Comparison of ENCODE assay signal across 17 mouse cellular contexts in genomic region chr4:103180300-103180888, GRCm38 (mm10). TPM values are rescaled to one million over a fixed set of nuclear protein-coding genes. Genes with fewer than 3 reads are reported as not detected.
A peak's percentile ranks its signal among the peaks of the same experiment; 100 is the strongest.
DNase-seq lines count a peak whose midpoint lies in the region; ATAC-seq lines count a peak whose summit lies in the region.
"Had no signal": no experiment of that assay in that cellular context is flagged by ENCODE, and none has a peak within 500 bp of the region (broad histone marks: within the 10 kb centered on the region; RNA-seq: fewer than 3 reads in every experiment).

No protein-coding gene starts in this region.

- 85% methylated on average over 8 of the region's 8 CpGs for WGBS in heart, embryonic 10.5 days
- WGBS in neural tube, embryonic 11.5 days = 52% methylated on average over 8 of the region's 8 CpGs
- WGBS in neural tube, embryonic 13.5 days = 24% methylated on average over 8 of the region's 8 CpGs

- no peaks in the 10 kb centered on the region for H3K9me3 ChIP-seq in heart, embryonic 10.5 days
- no peaks in the 10 kb centered on the region for H3K9me3 ChIP-seq in neural tube, embryonic 11.5 days (ENCODE audit: control insufficient read depth, low read length)
- no peaks in the 10 kb centered on the region for H3K9me3 ChIP-seq in neural tube, embryonic 13.5 days
- H3K9me3 ChIP-seq: heart, embryonic 13.5 days; limb, embryonic 13.5 days; midbrain, embryonic 15.5 days had no signal

- H3K36me3 ChIP-seq in heart, embryonic 10.5 days = peaks cover 32% of the 10 kb centered on the region
- no peaks in the 10 kb centered on the region for H3K36me3 ChIP-seq in neural tube, embryonic 11.5 days (ENCODE audit: control insufficient read depth, insufficient read depth, low read length)
- peaks cover 35% of the 10 kb centered on the region for H3K36me3 ChIP-seq in neural tube, embryonic 13.5 days

- H3K4me3 ChIP-seq in heart, embryonic 10.5 days = no peak overlapping the region
- H3K4me3 ChIP-seq in neural tube, embryonic 11.5 days (ENCODE audit: low read depth, low read length) = no peak overlapping the region
- no peak overlapping the region for H3K4me3 ChIP-seq in neural tube, embryonic 13.5 days
- H3K4me3 ChIP-seq: heart, embryonic 13.5 days; limb, embryonic 13.5 days; midbrain, embryonic 15.5 days had no signal

- no peak overlapping the region for H3K27ac ChIP-seq in heart, embryonic 10.5 days
- H3K27ac ChIP-seq in neural tube, embryonic 11.5 days (ENCODE audit: low read depth, low read length) = no peak overlapping the region
- peak overlapping the region; percentile 33 for H3K27ac ChIP-seq in neural tube, embryonic 13.5 days (replicated peaks)
- H3K27ac ChIP-seq: limb, embryonic 13.5 days; midbrain, embryonic 15.5 days had no signal

- H3K4me1 ChIP-seq in heart, embryonic 10.5 days = peaks cover 18% of the 10 kb centered on the region
- H3K4me1 ChIP-seq in neural tube, embryonic 11.5 days (ENCODE audit: control insufficient read depth, insufficient read depth, low read length) = peaks cover 8% of the 10 kb centered on the region; the same call in 1 of the 2 replicates
- peaks cover 35% of the 10 kb centered on the region for H3K4me1 ChIP-seq in neural tube, embryonic 13.5 days (replicated peaks)
- H3K4me1 ChIP-seq: midbrain, embryonic 15.5 days had no signal

- DNase-seq in heart, embryonic 10.5 days (ENCODE audit: low spot score) = peak; percentile 36
- no peak for DNase-seq in heart, adult 18-20 months
- peak; percentile 43 for DNase-seq in neural tube, embryonic 11.5 days (ENCODE audit: low spot score)
- DNase-seq in neural tube, embryonic 10.5 days (ENCODE audit: extremely low spot score, low spot score) = no peak
- DNase-seq in cerebellum, adult 8-10 months = no peak
- no peak for DNase-seq in right cerebral cortex, postnatal 10 days (ENCODE audit: low spot score in 2 of 2)
- DNase-seq: gastrocnemius, postnatal 10 days; kidney, adult 8-10 months; liver, postnatal 0 days; lung, postnatal 4 days; right cerebral cortex, postnatal 14 days; thymus, postnatal 25 days had no signal

- H3K9ac ChIP-seq in neural tube, embryonic 11.5 days (ENCODE audit: low read length) = no peak overlapping the region
- no peak overlapping the region for H3K9ac ChIP-seq in neural tube, embryonic 13.5 days
- H3K9ac ChIP-seq: heart, embryonic 13.5 days; limb, embryonic 13.5 days; liver, postnatal 0 days; midbrain, embryonic 15.5 days had no signal

- no peak overlapping the region for H3K4me2 ChIP-seq in neural tube, embryonic 11.5 days (ENCODE audit: low read depth)
- H3K4me2 ChIP-seq in neural tube, embryonic 13.5 days = no peak overlapping the region
- H3K4me2 ChIP-seq: heart, embryonic 13.5 days; limb, embryonic 13.5 days; midbrain, embryonic 15.5 days had no signal

- peak; percentile 75 for ATAC-seq in neural tube, embryonic 11.5 days (ENCODE audit: insufficient read depth, low FRiP score, low TSS enrichment)
- peak; percentile 74 for ATAC-seq in neural tube, embryonic 13.5 days (ENCODE audit: low read depth)
- ATAC-seq: activated CD4-positive, CD25-positive, alpha-beta regulatory T cell, adult 4 months; liver, postnatal 0 days; midbrain, embryonic 15.5 days had no signal

- no peaks in the 10 kb centered on the region for H3K27me3 ChIP-seq in heart, embryonic 10.5 days (ENCODE audit: insufficient read depth, poor library complexity, severe bottlenecking)
- H3K27me3 ChIP-seq in neural tube, embryonic 11.5 days (ENCODE audit: control insufficient read depth, insufficient read depth, low read length) = no peaks in the 10 kb centered on the region
- H3K27me3 ChIP-seq in neural tube, embryonic 13.5 days = no peaks in the 10 kb centered on the region
- H3K27me3 ChIP-seq: heart, embryonic 13.5 days; limb, embryonic 13.5 days; midbrain, embryonic 15.5 days had no signal

RNA-seq across cellular contexts. Expression of gene Slc35d1, which starts 34.6 kb away (rescaled TPM):
- 7.5 and 9.3 TPM in 2 replicates for polyA plus RNA-seq in heart, embryonic 10.5 days (2016; fragmentation: Nextera tagmentation; extraction: Ambion mirVana)
- total RNA-seq in heart, adult 18-20 months (2021) = 1 to 10 TPM; 5.8 to 8.6 TPM
- 12.0 TPM in 2 replicates for polyA plus RNA-seq in neural tube, embryonic 11.5 days (2014; fragmentation: Nextera tagmentation; extraction: Ambion mirVana)
- polyA plus RNA-seq in neural tube, embryonic 13.5 days (2015; fragmentation: Nextera tagmentation; extraction: Ambion mirVana) = 7.1 and 8.3 TPM in 2 replicates

Comparison
In these comparisons a context has a peak if more than half of its experiments do, and no peak if none do; other contexts are left out.
1. DNase-seq: peak in heart, embryonic 10.5 days (single experiment) and neural tube, embryonic 11.5 days (single experiment); none in heart, adult 18-20 months (0 of 2), neural tube, embryonic 10.5 days (single experiment), cerebellum, adult 8-10 months (single experiment) and right cerebral cortex, postnatal 10 days (0 of 2).